Mouse (Mus musculus) embryonic facial prominence, embryonic 12.5 days (tissue): ENCODE results near the gene Tnfrsf25. TPM values are rescaled to one million over a fixed set of nuclear protein-coding genes. Genes with fewer than 3 reads are reported as not detected.

ENCODE experiments used
- ATAC-seq: fragments of 200-750 bp; cut with Nextera tagmentation; 2 replicates; pipeline ENCODE4 v1.8.0; 2017; ENCODE audit not compliant: insufficient number of reproducible peaks, insufficient read depth, low FRiP score, low TSS enrichment
- H3K27ac ChIP-seq: fragments of 300-500 bp; sonication (generic); 2 replicates; pipeline ENCODE4 v1.5.1; 2016; ENCODE audit warnings: mild to moderate bottlenecking
- H3K27me3 ChIP-seq: fragments of 300-500 bp; sonication (generic); 2 replicates; pipeline ENCODE4 v1.6.1; 2016; ENCODE audit warnings: mild to moderate bottlenecking, moderate library complexity
- H3K36me3 ChIP-seq: fragments of 300-500 bp; sonication (generic); 2 replicates; pipeline ENCODE4 v1.6.1; 2016; ENCODE audit warnings: mild to moderate bottlenecking
- H3K4me1 ChIP-seq: fragments of 300-500 bp; sonication (generic); 2 replicates; pipeline ENCODE4 v1.6.1; 2016
- H3K4me2 ChIP-seq: fragments of 300-500 bp; sonication (generic); replicated peaks from 2 replicates; pipeline ENCODE4 v1.6.1; 2016; ENCODE audit warnings: mild to moderate bottlenecking, moderate library complexity
- H3K4me3 ChIP-seq: fragments of 300-500 bp; sonication (generic); 2 replicates; pipeline ENCODE4 v1.5.1; 2016; ENCODE audit warnings: mild to moderate bottlenecking
- H3K9ac ChIP-seq: fragments of 300-500 bp; sonication (generic); 2 replicates; pipeline ENCODE4 v1.6.1; 2016; ENCODE audit warnings: mild to moderate bottlenecking, moderate library complexity
- H3K9me3 ChIP-seq: fragments of 300-500 bp; sonication (generic); 2 replicates; pipeline ENCODE4 v1.6.1; 2016; ENCODE audit warnings: mild to moderate bottlenecking, moderate library complexity
- WGBS: fragments of 180-500 bp; shearing (Covaris S2); methylation state at CpG from one replicate; pipeline ENCODE4 v1.1.7; 2016; 5-methylcytosine and 5-hydroxymethylcytosine counted together
- polyA plus RNA-seq: library from polyadenylated mRNA; unstranded; fragments of >200 nt; fragmentation: Nextera tagmentation; extraction: Ambion mirVana; gene quantifications from 2 replicates; pipeline ENCODE4 v1.2.1, GENCODE M21; 2016

Tnfrsf25 gene
- polyA plus RNA-seq, 1 experiment from 2014 or later, result 1.1 TPM

DNA sequence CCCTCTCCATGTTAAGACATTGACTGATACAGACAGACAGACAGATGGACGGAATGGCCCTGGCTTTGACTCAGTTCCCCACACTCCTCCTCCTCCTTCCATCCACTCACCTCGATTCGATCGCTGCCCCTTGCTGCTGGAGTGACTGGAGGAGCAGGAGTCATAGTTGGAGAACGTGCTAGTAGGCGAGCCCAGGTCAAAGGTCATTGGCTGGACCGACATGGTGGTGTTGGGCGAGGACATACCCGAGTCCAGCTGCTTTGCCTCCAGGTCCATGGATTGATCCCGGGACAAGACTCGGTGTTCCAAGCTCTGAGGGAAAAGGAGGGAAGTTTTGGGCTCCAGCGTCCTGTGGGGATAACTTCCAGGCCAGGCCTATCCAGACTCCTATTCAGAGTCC lies 19.6 kb downstream of the Tnfrsf25 start:
- WGBS, result 76% methylated on average over 12 of the region's 12 CpGs
- H3K9ac ChIP-seq, result no peak overlapping the region
- H3K27me3 ChIP-seq, result peaks cover 52% of the 10 kb centered on the region
- H3K4me2 ChIP-seq, result no peak overlapping the region
- H3K36me3 ChIP-seq, result no peaks in the 10 kb centered on the region
- no peak for ATAC-seq
- peaks cover 25% of the 10 kb centered on the region for H3K4me1 ChIP-seq
- no peaks in the 10 kb centered on the region for H3K9me3 ChIP-seq
- H3K4me3 ChIP-seq, result no peak overlapping the region
- no peak overlapping the region for H3K27ac ChIP-seq

DNA sequence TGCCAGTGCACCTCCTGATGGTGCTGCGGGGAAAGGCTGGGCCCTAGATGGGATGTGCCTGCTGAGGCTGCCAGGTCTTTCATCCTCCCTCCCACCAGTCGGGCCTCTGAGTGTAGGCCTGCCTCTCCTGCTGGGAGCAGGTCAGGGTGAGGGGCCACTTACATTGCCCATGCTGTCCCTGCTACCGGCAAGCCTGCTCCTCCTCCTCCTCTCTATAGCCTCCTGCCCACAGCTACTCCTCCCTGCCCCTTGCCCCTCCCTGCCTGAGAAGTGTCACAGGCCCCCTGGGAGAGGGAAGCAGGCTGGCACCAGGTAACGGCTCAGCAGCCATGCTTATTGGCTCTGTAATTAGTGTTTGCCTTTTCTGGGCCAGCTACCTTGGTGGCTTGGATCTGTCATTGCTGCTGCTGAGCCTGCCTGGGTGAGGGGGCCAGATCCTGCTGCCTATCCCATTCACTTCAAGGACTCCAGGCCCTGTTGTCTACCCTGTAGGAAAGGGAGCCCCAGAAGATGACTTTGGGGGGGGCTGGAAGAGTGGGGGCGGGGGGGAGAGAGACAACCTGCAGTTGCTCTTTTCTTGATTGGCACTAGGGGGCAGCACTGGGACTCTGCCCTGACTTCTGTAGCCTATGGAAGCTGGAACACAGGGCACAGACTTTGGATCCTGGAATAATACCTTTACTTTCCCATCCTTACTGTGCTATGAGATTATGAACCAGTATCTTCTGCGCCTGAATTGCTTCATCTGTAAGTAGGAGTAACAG lies 20.6 kb downstream of the Tnfrsf25 start:
- no peak overlapping the region for H3K4me3 ChIP-seq
- WGBS, result 28% methylated on average over 6 of the region's 6 CpGs
- no peak overlapping the region for H3K9ac ChIP-seq
- no peak for ATAC-seq
- H3K27ac ChIP-seq, result no peak overlapping the region
- H3K9me3 ChIP-seq, result no peaks in the 10 kb centered on the region
- H3K4me2 ChIP-seq, result no peak overlapping the region
- H3K4me1 ChIP-seq, result peaks cover 17% of the 10 kb centered on the region
- H3K27me3 ChIP-seq, result peaks cover 48% of the 10 kb centered on the region
- H3K36me3 ChIP-seq, result no peaks in the 10 kb centered on the region

DNA sequence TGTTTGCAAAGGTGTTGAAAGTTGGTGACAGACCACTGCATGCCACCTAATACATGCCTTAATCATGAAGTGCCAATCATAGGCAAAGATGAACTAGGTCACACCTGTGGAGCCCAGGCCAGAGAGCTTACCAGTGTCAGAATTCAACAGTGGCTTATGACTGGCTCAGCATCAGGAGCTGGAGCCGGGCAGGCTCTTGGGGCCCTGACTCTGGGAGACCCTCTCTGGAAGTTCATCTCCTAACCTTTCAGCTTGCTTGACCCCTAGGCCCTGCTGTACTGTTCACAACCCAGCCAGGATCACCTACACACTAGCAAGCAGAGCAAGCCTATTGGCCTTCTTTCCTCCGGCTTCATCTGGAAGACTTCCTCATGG lies 21.1 kb downstream of the Tnfrsf25 start:
- no peaks in the 10 kb centered on the region for H3K36me3 ChIP-seq
- peaks cover 11% of the 10 kb centered on the region for H3K4me1 ChIP-seq
- H3K27ac ChIP-seq, result no peak overlapping the region
- no peak overlapping the region for H3K4me3 ChIP-seq
- H3K27me3 ChIP-seq, result peaks cover 47% of the 10 kb centered on the region
- WGBS, result 92% methylated on average over 2 of the region's 2 CpGs
- ATAC-seq, result no peak
- H3K9me3 ChIP-seq, result no peaks in the 10 kb centered on the region
- no peak overlapping the region for H3K4me2 ChIP-seq
- H3K9ac ChIP-seq, result no peak overlapping the region

DNA sequence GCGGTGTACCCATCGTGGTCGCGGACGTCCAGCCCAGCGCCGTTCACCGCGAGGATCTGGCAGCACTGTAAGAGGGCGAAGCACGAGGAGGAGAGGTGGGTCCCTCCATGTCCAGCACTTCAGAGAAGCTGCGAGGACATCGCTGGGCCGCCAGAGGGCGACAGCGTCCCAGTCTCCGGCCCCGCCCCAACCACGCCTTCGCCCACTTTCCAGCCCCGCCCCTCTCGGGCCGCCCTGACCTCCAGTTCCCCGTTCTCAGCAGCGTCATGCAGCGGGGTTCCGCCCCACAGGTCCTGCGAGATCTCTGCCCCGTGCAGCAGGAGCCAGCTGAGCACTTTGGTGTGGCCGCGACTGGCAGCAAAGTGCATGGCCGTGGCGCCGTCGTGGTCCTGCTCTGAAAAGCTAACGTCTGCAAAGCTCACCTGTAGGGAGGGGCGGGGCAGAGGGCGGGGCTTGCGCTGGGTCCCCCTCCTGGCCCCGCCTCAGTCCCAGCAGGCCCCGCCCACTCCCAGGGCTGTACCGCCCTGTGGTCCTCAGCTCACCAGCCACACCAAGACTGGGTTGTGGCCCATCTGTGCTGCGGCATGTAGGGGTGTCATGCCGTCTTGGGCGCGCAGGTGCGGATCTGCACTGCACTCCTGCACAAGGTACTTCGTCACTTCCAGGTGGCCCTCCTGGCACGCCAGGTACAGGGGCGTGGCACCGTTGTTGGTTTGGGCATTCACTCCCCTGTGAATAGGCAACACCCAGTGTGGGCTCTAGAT lies 22.9 kb downstream of the Tnfrsf25 start:
- peaks cover 4% of the 10 kb centered on the region; the same call in 1 of the 2 replicates for H3K4me1 ChIP-seq
- H3K9me3 ChIP-seq, result no peaks in the 10 kb centered on the region
- H3K4me3 ChIP-seq, result peak overlapping the region; percentile 44
- peaks cover 31% of the 10 kb centered on the region for H3K27me3 ChIP-seq
- peak overlapping the region; percentile 70 for H3K4me2 ChIP-seq
- WGBS, result 3% methylated on average over 51 of the region's 51 CpGs
- no peak overlapping the region; the same call in 1 of the 2 replicates for H3K9ac ChIP-seq
- no peaks in the 10 kb centered on the region for H3K36me3 ChIP-seq
- ATAC-seq, result peak; percentile 80
- H3K27ac ChIP-seq, result no peak overlapping the region

DNA sequence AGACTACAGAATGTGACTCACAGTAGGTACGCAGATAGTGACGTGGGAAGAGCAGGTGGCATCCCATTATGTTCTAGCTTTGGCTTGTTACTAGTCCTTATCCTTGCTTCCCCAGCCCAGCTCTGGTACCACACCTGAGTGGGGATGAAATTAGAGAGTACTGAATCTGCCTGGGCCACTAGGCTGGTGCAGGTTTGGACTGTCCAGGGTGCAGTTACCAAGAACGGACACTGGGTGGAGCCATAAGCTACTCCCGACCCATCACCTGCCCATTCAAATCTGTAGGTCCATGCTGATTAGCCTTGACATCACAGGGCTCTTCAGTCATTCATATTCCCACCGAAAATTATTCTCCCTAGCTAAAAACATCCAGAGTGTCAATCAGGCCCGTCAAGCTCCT lies 24.7 kb downstream of the Tnfrsf25 start:
- no peak overlapping the region for H3K4me2 ChIP-seq
- no peak overlapping the region for H3K4me3 ChIP-seq
- H3K27me3 ChIP-seq, result peaks cover 22% of the 10 kb centered on the region
- no peaks in the 10 kb centered on the region for H3K36me3 ChIP-seq
- H3K9ac ChIP-seq, result no peak overlapping the region
- H3K27ac ChIP-seq, result no peak overlapping the region
- ATAC-seq, result no peak
- H3K4me1 ChIP-seq, result peaks cover 4% of the 10 kb centered on the region; the same call in 1 of the 2 replicates
- WGBS, result 31% methylated on average over 6 of the region's 6 CpGs
- no peaks in the 10 kb centered on the region for H3K9me3 ChIP-seq

DNA sequence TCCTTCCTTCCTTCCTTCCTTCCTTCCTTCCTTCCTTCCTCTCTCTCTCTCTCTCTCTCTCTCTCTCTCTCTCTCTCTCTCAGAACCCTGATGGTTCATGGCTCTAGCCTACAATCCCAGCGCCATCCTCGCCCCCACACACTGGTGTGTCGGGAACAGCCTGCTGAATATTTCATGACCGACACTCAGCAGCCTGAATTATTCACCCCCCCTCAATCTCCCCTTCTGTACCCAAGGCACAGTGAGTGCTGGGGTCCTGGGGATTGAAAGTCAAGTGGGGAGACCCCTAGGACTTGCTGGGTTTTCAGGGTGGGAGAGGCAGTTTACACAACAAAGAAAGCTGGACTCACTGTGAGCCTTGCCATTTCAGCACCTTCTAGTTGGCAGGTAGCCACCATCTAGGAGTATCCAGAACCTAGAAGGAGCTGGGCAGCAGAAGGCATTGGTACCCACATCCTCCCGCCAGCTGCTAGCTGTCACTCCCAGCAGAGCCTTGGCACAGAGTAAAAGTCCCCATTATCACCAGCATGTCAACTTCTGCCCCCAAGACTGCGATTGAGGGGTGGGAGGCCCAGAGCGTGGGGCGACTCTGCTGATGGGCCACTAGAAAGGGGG lies 25.9 kb downstream of the Tnfrsf25 start:
- no peak overlapping the region for H3K27ac ChIP-seq
- peaks cover 4% of the 10 kb centered on the region; the same call in 1 of the 2 replicates for H3K4me1 ChIP-seq
- no peaks in the 10 kb centered on the region for H3K9me3 ChIP-seq
- peaks cover 18% of the 10 kb centered on the region for H3K27me3 ChIP-seq
- 73% methylated on average over 8 of the region's 8 CpGs for WGBS
- H3K4me2 ChIP-seq, result no peak overlapping the region
- ATAC-seq, result no peak
- no peak overlapping the region for H3K4me3 ChIP-seq
- H3K36me3 ChIP-seq, result no peaks in the 10 kb centered on the region
- no peak overlapping the region for H3K9ac ChIP-seq

DNA sequence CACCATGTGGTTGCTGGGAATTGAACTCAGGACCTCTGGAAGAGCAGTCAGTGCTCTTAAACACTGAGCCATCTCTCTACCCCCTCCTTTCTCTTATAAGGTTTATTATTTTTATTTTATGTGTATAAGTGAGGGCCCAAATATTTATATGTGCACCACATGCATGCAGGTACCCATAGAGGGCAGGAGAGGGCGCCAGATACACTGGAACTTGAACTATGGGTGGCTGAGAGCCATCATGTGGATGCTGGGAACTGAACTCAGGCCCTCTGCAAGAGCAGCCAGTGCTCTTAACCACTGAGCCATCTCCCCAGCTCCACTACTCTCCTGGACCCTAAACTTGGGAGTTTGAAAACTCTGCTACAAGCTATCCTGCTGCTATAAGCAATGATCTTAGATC lies 27.9 kb downstream of the Tnfrsf25 start:
- Histone ChIP-seq H3K9ac (no peak overlapping the region), H3K9me3 (no peaks in the 10 kb centered on the region), H3K27me3 (peaks cover 17% of the 10 kb centered on the region), H3K4me1 (peaks cover 2% of the 10 kb centered on the region; the same call in 1 of the 2 replicates), H3K4me2 (no peak overlapping the region), H3K4me3 (no peak overlapping the region), H3K36me3 (no peaks in the 10 kb centered on the region), H3K27ac (no peak overlapping the region)
- WGBS, result 30% methylated on average over 1 of the region's 1 CpGs
- no peak for ATAC-seq

DNA sequence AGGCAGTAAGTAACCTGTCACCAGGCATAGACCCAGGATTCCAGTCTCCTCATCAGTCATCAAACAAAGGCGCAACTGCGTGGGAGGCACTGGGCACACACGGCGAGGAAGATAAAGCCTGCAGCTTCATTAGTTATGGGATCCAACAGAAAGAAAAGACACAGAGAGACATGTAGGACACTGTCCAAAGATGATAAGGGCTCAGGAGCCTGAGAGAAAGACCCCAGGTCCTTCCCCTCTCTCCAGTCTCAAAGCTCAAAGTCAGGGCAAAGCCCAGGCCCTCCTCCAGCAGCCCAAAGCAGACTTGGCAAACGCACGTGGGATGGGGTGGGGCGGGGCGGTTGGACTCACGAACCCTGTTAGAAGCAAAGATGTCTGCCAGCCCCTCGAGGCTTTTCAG lies 29.7 kb downstream of the Tnfrsf25 start:
- Histone ChIP-seq H3K9me3 (no peaks in the 10 kb centered on the region), H3K4me1 (no peaks in the 10 kb centered on the region), H3K4me3 (no peak overlapping the region), H3K9ac (no peak overlapping the region), H3K27me3 (peaks cover 30% of the 10 kb centered on the region), H3K27ac (no peak overlapping the region), H3K36me3 (no peaks in the 10 kb centered on the region), H3K4me2 (no peak overlapping the region)
- 73% methylated on average over 10 of the region's 10 CpGs for WGBS
- ATAC-seq, result no peak

DNA sequence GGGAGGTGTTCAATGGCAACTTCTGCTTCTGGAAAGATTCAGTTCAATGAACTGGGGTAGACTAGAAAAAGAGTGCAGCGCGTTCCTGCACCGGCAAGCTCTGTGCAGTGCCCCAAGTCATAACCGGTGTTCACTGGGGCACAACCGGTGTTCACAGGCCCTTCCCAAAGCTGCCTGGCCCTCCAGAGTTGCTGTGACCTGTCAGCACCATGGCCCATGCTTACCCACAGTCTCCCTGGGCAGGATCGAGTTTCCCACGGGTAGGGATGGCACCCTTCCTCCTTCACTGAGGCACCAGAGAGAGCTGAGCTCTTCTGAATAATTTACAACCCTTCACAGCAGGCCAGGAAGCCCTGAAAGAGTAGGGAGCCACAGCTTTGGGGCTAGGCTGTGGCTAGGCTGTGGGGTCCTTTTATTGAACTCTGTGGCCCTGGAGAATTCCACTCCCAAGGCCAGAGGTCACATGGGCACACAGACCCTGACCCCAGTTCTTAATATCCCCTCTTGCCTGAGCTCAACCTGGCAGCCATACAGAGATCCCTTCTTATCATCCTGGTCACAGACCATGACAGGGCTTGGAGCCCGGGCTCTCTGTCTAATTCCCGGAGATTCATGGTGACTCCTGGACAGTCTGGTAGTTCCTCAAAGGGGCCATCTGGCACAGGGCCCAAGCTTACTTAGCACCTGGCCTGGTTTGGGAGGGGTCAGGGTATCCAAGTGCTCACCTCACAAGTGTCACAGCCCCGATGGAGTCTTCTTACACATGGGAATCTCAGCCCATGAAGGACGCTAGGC lies 30.5 kb downstream of the Tnfrsf25 start:
- Histone ChIP-seq H3K27me3 (peaks cover 31% of the 10 kb centered on the region), H3K4me1 (no peaks in the 10 kb centered on the region), H3K27ac (no peak overlapping the region), H3K4me3 (no peak overlapping the region), H3K36me3 (no peaks in the 10 kb centered on the region), H3K4me2 (no peak overlapping the region), H3K9ac (no peak overlapping the region), H3K9me3 (no peaks in the 10 kb centered on the region)
- 70% methylated on average over 11 of the region's 11 CpGs for whole genome bisulfite sequencing
- no peak for ATAC-seq

DNA sequence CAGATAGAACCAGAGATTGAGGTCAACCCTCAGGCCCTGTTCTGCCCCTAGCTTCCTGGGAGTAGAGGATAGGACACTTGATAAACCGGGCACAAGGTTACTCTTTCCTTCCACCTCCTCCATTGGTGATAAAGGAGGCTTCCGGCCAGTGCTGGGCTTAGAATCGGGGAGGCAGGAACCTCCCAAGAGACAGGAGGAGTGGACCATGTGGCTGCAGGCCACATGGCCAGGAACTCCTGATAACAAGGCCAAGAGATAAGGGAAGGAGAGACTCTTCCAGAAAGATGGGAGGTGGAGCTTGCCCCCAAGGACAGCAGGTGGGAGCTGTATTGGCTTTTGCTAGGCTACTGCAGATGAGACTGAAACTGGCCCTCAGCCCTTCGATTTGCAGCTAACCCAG lies 34.8 kb downstream of the Tnfrsf25 start:
- Histone ChIP-seq H3K4me3 (no peak overlapping the region), H3K9me3 (no peaks in the 10 kb centered on the region), H3K36me3 (no peaks in the 10 kb centered on the region), H3K4me2 (no peak overlapping the region), H3K27me3 (peaks cover 65% of the 10 kb centered on the region), H3K9ac (no peak overlapping the region), H3K4me1 (peaks cover 13% of the 10 kb centered on the region; the same call in 1 of the 2 replicates), H3K27ac (no peak overlapping the region)
- no peak for ATAC-seq
- 69% methylated on average over 4 of the region's 4 CpGs for WGBS

DNA sequence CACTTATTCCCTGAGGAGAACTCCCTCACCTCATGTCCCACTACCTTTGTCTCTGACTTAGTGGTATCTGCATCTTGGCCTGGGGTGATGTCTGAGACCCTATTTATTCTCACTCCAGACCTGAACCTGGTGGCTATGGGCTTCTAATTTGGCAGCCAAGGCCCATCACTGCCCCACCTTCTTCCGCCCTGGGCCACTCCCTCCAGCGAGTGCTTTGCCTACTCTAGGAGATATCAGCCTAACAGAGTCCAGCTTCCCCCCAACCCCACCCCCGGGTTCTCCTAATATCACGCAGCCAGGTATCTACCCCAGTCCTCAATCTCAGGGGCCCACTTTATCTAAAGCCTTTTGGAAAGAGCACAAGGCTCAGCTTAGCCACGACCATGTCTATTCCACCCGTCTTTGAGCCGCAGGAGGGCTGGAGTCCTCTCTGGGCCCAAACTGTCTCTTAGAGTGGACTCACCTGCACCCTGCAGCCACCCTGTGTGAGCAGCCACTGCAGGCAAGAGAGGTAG lies 35.8 kb downstream of the Tnfrsf25 start:
- ATAC-seq, result no peak
- 16% methylated on average over 7 of the region's 7 CpGs for WGBS
- H3K27ac ChIP-seq, result no peak overlapping the region
- H3K4me1 ChIP-seq, result peaks cover 13% of the 10 kb centered on the region; the same call in 1 of the 2 replicates
- H3K36me3 ChIP-seq, result no peaks in the 10 kb centered on the region
- H3K4me2 ChIP-seq, result peak overlapping the region; percentile 59
- H3K4me3 ChIP-seq, result peak overlapping the region; percentile 38
- peaks cover 69% of the 10 kb centered on the region for H3K27me3 ChIP-seq
- H3K9me3 ChIP-seq, result no peaks in the 10 kb centered on the region
- no peak overlapping the region for H3K9ac ChIP-seq
